Comparison of ENCODE assay signal across 10 mouse cellular contexts in the genomic region with DNA sequence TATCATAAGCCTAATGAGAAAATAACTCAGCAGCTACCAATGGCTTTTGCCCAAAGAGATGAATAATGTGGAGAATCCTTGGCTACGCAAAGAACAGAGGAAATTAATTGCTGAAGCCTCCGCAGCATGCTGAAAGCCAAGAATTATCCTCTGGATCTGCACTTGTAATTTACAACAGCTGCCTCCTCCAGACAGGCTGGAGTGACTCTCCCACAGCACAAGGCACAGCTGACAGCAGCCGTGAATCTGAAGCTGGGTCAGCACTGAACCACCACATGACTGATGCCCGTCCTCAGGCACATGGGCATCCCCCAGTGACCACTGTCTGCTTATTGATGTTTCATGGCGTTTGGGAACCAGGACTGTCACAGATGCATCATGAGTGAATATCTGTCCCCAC.
DNase-seq lines count a peak whose midpoint lies in the region; ATAC-seq lines count a peak whose summit lies in the region.
"Had no signal": no experiment of that assay in that cellular context is flagged by ENCODE, and none has a peak within 500 bp of the region (broad histone marks: within the 10 kb centered on the region; RNA-seq: fewer than 3 reads in every experiment).

No protein-coding gene starts in this region.

- peak; percentile 71; the same call in 1 of the 2 replicates for ATAC-seq in embryonic facial prominence, embryonic 14.5 days (ENCODE audit: low read depth)
- ATAC-seq in midbrain, embryonic 14.5 days (ENCODE audit: low FRiP score, low TSS enrichment) = no peak

- 0 out of 2 replicates have a peak, but pooled peaks cover 4% of the 10 kb centered on the region for H3K4me1 ChIP-seq in embryonic facial prominence, embryonic 14.5 days (ENCODE audit: control insufficient read depth, insufficient read depth, low read length)
- peaks cover 13% of the 10 kb centered on the region; the same call in 1 of the 2 replicates for H3K4me1 ChIP-seq in midbrain, embryonic 14.5 days (ENCODE audit: control insufficient read depth, insufficient read depth, low read length)
- H3K4me1 ChIP-seq: heart, embryonic 13.5 days had no signal

- no peak overlapping the region for H3K27ac ChIP-seq in embryonic facial prominence, embryonic 14.5 days (replicated peaks; ENCODE audit: low read depth, low read length)
- H3K27ac ChIP-seq in midbrain, embryonic 14.5 days (replicated peaks; ENCODE audit: low read depth, low read length) = no peak overlapping the region
- H3K27ac ChIP-seq: heart, embryonic 13.5 days; left cerebral cortex, adult 2 months had no signal

- no peaks in the 10 kb centered on the region for H3K27me3 ChIP-seq in embryonic facial prominence, embryonic 14.5 days (replicated peaks; ENCODE audit: control insufficient read depth, insufficient read depth, low read length)
- H3K27me3 ChIP-seq in midbrain, embryonic 14.5 days (ENCODE audit: control insufficient read depth, insufficient read depth, low read length) = no peaks in the 10 kb centered on the region
- H3K27me3 ChIP-seq: heart, embryonic 13.5 days had no signal

- no peak overlapping the region for H3K9ac ChIP-seq in embryonic facial prominence, embryonic 14.5 days (ENCODE audit: low read depth, low read length)
- H3K9ac ChIP-seq in midbrain, embryonic 14.5 days (replicated peaks; ENCODE audit: low read length) = no peak overlapping the region
- H3K9ac ChIP-seq: heart, embryonic 13.5 days had no signal

- H3K4me2 ChIP-seq in embryonic facial prominence, embryonic 14.5 days (ENCODE audit: low read depth, low read length) = no peak overlapping the region
- H3K4me2 ChIP-seq in midbrain, embryonic 14.5 days (ENCODE audit: low read length) = no peak overlapping the region
- H3K4me2 ChIP-seq: heart, embryonic 13.5 days had no signal

- intact Hi-C loops in gastrocnemius, postnatal 14 days (cut with DNase I; ENCODE audit: low total_unique reads) = no loop called here
- intact Hi-C loops in left cerebral cortex, postnatal 25 days (cut with DNase I) = loop anchor here (5.0 kb wide), 1 partner anchor 155 kb away; no protein-coding TSS in a partner anchor
- intact Hi-C loops in left cerebral cortex, postnatal 4 days (cut with DNase I) = no loop called here

- peak; percentile 6 for DNase-seq in gastrocnemius, postnatal 14 days
- DNase-seq in gastrocnemius, postnatal 25 days = no peak
- peak; percentile 14 to 26 for DNase-seq in left cerebral cortex, postnatal 25 days (ENCODE audit: low spot score in 2 of 2)
- no peak for DNase-seq in left cerebral cortex, postnatal 4 days
- peak; percentile 83 for DNase-seq in embryonic facial prominence, embryonic 14.5 days (ENCODE audit: low spot score)
- DNase-seq in midbrain, embryonic 14.5 days = peak; percentile 51
- no peak for DNase-seq in Muller cell, postnatal 12 days (ENCODE audit: inconsistent ontology term)
- DNase-seq in gastrocnemius, postnatal 4 days (ENCODE audit: low spot score in 2 of 2) = no peak

- no peaks in the 10 kb centered on the region for H3K9me3 ChIP-seq in embryonic facial prominence, embryonic 14.5 days (ENCODE audit: control insufficient read depth, low read length)
- no peaks in the 10 kb centered on the region for H3K9me3 ChIP-seq in midbrain, embryonic 14.5 days (ENCODE audit: control insufficient read depth, low read length)
- H3K9me3 ChIP-seq: heart, embryonic 13.5 days had no signal

- 29% methylated on average over 5 of the region's 5 CpGs for WGBS in embryonic facial prominence, embryonic 14.5 days
- WGBS in midbrain, embryonic 14.5 days = 25% methylated on average over 5 of the region's 5 CpGs

- no peaks in the 10 kb centered on the region for H3K36me3 ChIP-seq in embryonic facial prominence, embryonic 14.5 days (ENCODE audit: control insufficient read depth, insufficient read depth, low read length)
- H3K36me3 ChIP-seq in midbrain, embryonic 14.5 days (ENCODE audit: control insufficient read depth, insufficient read depth, low read length) = no peaks in the 10 kb centered on the region
- H3K36me3 ChIP-seq: heart, embryonic 13.5 days had no signal

- no peak overlapping the region for H3K4me3 ChIP-seq in embryonic facial prominence, embryonic 14.5 days (ENCODE audit: low read depth, low read length)
- no peak overlapping the region for H3K4me3 ChIP-seq in midbrain, embryonic 14.5 days (replicated peaks; ENCODE audit: low read depth, low read length)
- H3K4me3 ChIP-seq: heart, embryonic 13.5 days; left cerebral cortex, adult 2 months had no signal

Comparison
In these comparisons a context has a peak if more than half of its experiments do, and no peak if none do; other contexts are left out.
1. DNase-seq: peak in gastrocnemius, postnatal 14 days (single experiment), left cerebral cortex, postnatal 25 days (2 of 2), embryonic facial prominence, embryonic 14.5 days (single experiment) and midbrain, embryonic 14.5 days (single experiment); none in gastrocnemius, postnatal 25 days (single experiment), left cerebral cortex, postnatal 4 days (single experiment), Muller cell, postnatal 12 days (single experiment) and gastrocnemius, postnatal 4 days (0 of 2).